Mouse (Mus musculus): ENCODE data around the gene Nmnat2. TPM values are rescaled to one million over a fixed set of nuclear protein-coding genes. Genes with fewer than 3 reads are reported as not detected.

Nmnat2 gene
- total RNA-seq, 2 experiments from 2014 or later, result 137 to 141 TPM

DNA sequence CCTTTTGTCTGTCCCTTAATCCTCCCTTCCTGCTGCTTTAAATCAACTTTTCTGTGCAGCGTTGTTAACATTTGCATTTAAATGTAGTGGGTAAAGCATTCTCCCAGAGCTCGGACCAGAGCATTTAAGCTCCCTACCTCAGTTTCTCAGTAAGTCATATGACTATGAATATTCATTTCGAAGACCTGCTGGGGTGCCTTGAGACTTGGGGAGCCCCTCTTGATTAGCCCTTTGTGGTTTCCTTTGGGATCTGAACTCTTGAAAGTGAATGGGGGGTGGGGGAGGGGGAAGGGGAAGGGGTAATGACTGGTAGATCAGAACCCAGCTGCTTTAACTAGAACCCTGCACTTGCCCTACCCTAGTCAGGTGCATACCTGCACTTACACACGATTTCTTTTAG, 19.1 kb downstream of the Nmnat2 start:
- DNase-seq (ENCODE audit: low spot score in 2 of 2), result no peak
- intact Hi-C loops (cut with DNase I), result no loop called here

GRCm38 (mm10) chr1:152975144-152975543, 20.4 kb downstream of the Nmnat2 start:
- no peak for DNase-seq (ENCODE audit: low spot score in 2 of 2)
- intact Hi-C loops (cut with DNase I), result no loop called here

GRCm38 (mm10) chr1:152978700-152979099, 23.9 kb downstream of the Nmnat2 start:
- intact Hi-C loops (cut with DNase I), result no loop called here
- DNase-seq (ENCODE audit: low spot score in 2 of 2), result no peak

GRCm38 (mm10) chr1:152983416-152983815, 28.6 kb downstream of the Nmnat2 start:
- peak; percentile 57 to 75 for DNase-seq (ENCODE audit: low spot score in 2 of 2)

GRCm38 (mm10) chr1:152986981-152987380, 32.2 kb downstream of the Nmnat2 start:
- intact Hi-C loops (cut with DNase I), result no loop called here
- no peak for DNase-seq (ENCODE audit: low spot score in 2 of 2)

More at GRCm38 (mm10) chr1:152983416-152983815, 28.6 kb downstream of the Nmnat2 start:
- intact Hi-C loops (cut with DNase I), result no loop called here

DNA sequence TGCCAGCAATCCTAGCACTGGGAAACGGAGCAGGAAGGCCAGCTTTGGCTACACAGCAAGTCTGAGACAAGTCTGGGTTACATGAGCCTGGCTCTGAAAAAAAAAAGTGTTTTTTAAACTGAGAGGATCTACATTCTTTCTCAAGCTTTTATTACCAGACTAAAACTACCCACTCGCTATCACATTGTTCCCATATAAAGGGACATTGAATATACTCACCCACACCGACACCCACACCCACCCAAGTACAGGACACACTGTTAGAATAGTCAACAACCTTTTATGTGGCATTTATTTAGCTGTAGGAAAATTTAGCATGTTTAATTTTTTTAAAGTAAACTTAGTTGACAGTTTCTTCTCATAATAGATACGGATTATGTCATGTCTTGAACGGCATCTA, 35.3 kb downstream of the Nmnat2 start:
- peak in 1 of 2 experiments; percentile 43 for DNase-seq (ENCODE audit: low spot score in 2 of 2)
- intact Hi-C loops (cut with DNase I), result no loop called here

- DNase-seq (ENCODE audit: low spot score in 2 of 2), result no peak
These were observed 37.7 kb downstream of the Nmnat2 start for GRCm38 (mm10) chr1:152992271-152993134.

DNA sequence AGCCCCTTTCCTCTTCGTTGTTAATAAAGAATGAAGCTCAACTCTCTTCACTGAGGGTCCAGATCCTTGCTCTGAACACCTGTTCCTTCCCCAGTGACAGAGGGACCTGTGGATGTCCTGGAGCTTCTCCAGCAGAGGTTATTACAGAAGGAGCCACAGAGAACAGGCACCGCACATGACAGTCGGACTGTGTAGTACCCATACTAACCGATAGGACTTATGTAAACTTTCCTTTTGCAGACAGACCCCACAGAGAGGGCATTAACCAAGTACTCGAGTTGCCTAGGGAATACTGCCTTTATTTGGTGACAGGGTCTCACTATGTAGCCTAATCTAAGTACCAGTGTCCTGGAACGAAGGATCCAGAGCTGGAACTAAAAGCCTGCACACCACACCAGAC, 39.0 kb downstream of the Nmnat2 start:
- no peak for DNase-seq (ENCODE audit: low spot score in 2 of 2)
- intact Hi-C loops (cut with DNase I), result no loop called here

More at GRCm38 (mm10) chr1:152992271-152993134, 37.7 kb downstream of the Nmnat2 start:
- intact Hi-C loops (cut with DNase I), result no loop called here

DNA sequence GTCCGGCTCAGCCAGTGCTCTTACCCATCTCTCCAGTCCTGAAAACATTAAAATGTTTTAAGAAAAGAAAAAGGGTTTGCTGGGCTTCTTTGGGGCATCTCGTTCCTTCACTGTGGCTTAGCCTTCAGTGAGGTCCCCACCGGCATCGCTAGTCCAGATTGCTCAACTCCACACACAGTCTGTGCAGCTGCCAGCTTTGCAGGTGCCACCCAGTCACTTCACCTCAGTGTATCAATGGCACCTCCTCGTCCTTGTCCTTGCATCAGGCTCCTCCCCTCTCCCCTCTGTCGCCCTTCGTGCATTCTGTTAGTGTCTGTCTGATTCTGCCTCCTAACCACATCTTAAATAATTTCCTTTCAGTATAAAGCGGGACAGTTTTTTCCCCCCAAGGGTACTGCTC, 45.2 kb downstream of the Nmnat2 start:
- intact Hi-C loops (cut with DNase I), result no loop called here
- DNase-seq (ENCODE audit: low spot score in 2 of 2), result no peak

DNA sequence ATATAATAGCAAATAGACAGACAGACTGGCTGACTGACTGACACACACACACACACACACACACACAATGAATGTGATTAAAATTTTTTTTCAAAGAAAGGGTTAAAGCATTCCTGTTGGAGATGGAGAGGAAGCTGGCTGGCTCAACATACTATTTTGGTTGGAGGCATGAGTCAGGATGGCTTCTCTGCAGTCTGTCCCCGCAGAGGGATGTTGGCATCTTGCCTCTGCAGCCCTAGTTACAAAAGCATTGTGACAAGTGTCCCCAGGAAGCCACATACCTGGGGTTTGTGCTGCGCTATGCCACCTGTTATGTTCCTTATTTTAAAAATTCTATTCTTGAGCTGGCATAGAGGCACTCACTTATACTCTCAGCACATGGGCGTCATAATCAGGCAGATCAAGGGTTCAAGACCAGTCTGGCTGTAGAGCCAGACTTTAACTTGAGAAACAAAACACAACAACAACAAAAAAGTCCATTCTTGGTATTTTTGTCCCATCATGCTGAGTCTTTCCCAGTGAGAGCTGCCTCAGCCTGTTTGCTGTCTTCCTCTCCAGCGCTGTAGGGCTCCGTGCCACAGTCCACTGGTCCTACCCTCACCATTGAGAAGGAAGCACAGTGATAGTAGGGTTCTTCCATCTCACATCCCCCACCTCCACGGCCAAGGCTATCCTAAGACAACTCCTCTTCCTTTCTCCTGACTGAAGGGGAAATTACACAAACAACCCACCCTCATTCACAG, 45.9 kb downstream of the Nmnat2 start:
- intact Hi-C loops (cut with DNase I), result no loop called here
- DNase-seq (ENCODE audit: low spot score in 2 of 2), result peak; percentile 80 to 85

DNA sequence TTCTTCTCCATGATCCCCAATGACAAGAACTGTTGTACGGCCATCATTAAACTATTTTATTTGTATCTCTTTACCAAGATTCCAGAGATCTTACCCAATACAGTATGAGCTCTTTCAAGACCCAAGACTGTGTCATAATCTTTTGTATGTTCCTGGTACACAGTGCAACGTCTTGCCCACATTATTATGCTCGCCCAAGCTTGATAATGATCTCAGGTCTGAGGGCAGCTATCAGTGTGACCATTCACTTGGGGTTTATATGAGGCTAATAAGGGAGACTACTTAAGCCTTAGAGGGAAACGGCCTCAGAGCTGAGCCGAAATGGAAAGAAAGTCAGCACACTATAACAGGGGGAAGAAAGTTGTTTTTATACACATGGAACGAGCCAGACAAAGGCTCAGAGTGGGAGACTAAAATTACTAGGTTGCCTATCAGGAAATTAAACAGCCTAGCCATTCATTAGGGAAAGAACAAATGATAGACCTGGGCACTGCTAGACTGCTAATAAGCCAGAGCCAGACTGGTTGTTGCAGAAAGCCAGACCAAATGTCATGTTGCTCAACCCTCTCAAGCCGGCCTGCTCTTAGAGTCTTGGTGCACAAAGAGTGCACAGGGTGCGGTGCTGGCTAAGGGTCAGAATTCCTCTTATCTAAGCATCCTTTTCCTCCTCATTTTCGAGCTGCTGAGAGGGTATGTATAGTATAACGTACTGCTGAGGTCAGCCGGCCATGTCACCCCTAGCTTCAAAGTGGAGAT, 47.7 kb downstream of the Nmnat2 start:
- intact Hi-C loops (cut with DNase I), result no loop called here
- no peak for DNase-seq (ENCODE audit: low spot score in 2 of 2)

- DNase-seq (ENCODE audit: low spot score in 2 of 2), result no peak
- intact Hi-C loops (cut with DNase I), result no loop called here
These were observed 49.7 kb downstream of the Nmnat2 start for GRCm38 (mm10) chr1:153004472-153004871.

- intact Hi-C loops (cut with DNase I), result no loop called here
- DNase-seq (ENCODE audit: low spot score in 2 of 2), result no peak
These were observed 51.3 kb downstream of the Nmnat2 start for GRCm38 (mm10) chr1:153006054-153006453.

DNA sequence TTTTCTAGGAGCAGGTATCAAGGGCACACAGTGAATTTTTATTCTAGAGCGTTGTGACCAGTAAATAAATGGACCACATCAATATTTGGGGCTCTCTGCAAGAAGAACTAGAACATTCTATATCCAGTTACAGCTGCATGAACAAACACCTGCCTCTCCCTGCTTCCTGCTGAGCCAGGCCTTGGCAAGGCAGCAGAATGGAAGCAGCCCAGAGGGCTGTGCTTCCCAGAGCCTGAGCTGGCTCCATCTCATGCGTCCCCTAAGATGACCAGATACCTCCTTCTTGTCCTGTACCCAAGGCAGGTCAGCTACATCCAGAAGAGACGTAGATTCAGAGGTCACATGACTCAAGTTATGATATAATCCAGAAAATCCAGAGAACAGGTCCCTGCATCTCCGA, 52.0 kb downstream of the Nmnat2 start:
- intact Hi-C loops (cut with DNase I), result no loop called here
- DNase-seq (ENCODE audit: low spot score in 2 of 2), result no peak

- no peak for DNase-seq (ENCODE audit: low spot score in 2 of 2)
- intact Hi-C loops (cut with DNase I), result no loop called here
These were observed 52.5 kb downstream of the Nmnat2 start for GRCm38 (mm10) chr1:153007292-153007691.

DNA sequence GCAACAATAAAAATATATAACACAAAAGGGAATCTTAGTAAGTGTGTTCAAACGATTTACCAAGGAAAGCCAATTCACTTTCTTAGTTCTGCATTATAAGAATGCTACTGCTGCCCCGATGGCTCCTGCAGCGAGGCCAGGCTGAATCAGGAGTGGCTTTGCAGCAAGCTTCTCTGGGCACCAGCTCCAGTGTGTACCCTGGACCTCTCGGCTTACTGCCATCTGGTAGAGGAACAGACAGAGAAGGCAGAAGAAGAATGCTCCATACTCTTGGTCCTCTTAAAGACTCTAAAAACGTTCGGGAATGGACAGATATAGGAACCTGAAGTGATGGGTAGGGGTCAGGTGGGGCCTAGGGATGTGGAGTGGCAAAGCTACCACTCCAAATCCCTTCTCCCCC, 53.0 kb downstream of the Nmnat2 start:
- DNase-seq (ENCODE audit: low spot score in 2 of 2), result no peak
- intact Hi-C loops (cut with DNase I), result no loop called here

DNA sequence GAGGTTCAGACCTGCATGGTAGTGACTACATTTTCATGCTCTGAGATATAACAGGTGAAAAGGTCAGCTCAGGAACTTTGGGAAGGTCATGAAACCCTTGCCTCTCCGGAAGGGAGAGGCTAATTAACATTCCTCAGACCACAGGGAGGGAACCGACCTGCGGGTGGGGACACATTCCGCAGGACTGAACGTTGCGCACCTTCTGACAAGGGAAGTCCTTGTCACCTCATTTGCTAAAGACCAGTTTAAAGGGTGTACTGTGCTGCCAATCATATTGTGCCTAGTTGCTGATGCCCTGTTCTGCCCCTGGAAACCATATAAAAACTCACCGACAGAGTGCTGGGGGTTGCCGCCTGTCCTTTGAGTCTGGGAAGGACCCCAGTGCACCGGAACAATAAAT, 54.5 kb downstream of the Nmnat2 start:
- intact Hi-C loops (cut with DNase I), result no loop called here
- no peak for DNase-seq (ENCODE audit: low spot score in 2 of 2)

GRCm38 (mm10) chr1:153010353-153011351, 55.9 kb downstream of the Nmnat2 start:
- intact Hi-C loops (cut with DNase I), result no loop called here
- DNase-seq (ENCODE audit: low spot score in 2 of 2), result no peak

- intact Hi-C loops (cut with DNase I), result no loop called here
- DNase-seq (ENCODE audit: low spot score in 2 of 2), result peak; percentile 59 to 80
These were observed 56.8 kb downstream of the Nmnat2 start for GRCm38 (mm10) chr1:153011544-153011943.

Measured in left cerebral cortex, postnatal 14 days (tissue).